Comparison of ENCODE assay signal across 8 mouse cellular contexts in genomic region chr5:148547870-148548456, GRCm38 (mm10). TPM values are rescaled to one million over a fixed set of nuclear protein-coding genes. Genes with fewer than 3 reads are reported as not detected.
A peak's percentile ranks its signal among the peaks of the same experiment; 100 is the strongest.
DNase-seq lines count a peak whose midpoint lies in the region; ATAC-seq and TF ChIP-seq lines count a peak whose summit lies in the region.

No protein-coding gene starts in this region.

- no peak overlapping the region for H3K9ac ChIP-seq in limb, embryonic 14.5 days (ENCODE audit: low read depth, low read length, severe bottlenecking)

- intact Hi-C loops in gastrocnemius, adult 2 months (cut with DNase I): loop anchor here (5.0 kb wide), 1 partner anchor 56 kb away; no protein-coding TSS in a partner anchor

- H3K4me1 ChIP-seq in limb, embryonic 14.5 days (ENCODE audit: control insufficient read depth, insufficient read depth, low read length): peaks cover 29% of the 10 kb centered on the region

- no peaks in the 10 kb centered on the region for H3K9me3 ChIP-seq in limb, embryonic 14.5 days (ENCODE audit: control insufficient read depth, low read length)

- no peaks in the 10 kb centered on the region for H3K27me3 ChIP-seq in limb, embryonic 14.5 days (ENCODE audit: control insufficient read depth, insufficient read depth, low read length)

- H3K36me3 ChIP-seq in limb, embryonic 14.5 days (ENCODE audit: control insufficient read depth, insufficient read depth, low read length): no peaks in the 10 kb centered on the region

- WGBS in limb, embryonic 14.5 days: 37% methylated on average over 10 of the region's 10 CpGs

- no peak overlapping the region for H3K4me2 ChIP-seq in limb, embryonic 14.5 days (replicated peaks; ENCODE audit: low read depth, low read length, severe bottlenecking)

- no peak for TF ChIP-seq POLR2A in brain, embryonic 14.5 days (IDR thresholded peaks at IDR 0.05; ENCODE audit: borderline replicate concordance, extremely low read depth, insufficient read depth, insufficient read length, poor library complexity, severe bottlenecking)
- no peak for TF ChIP-seq POLR2A in limb, embryonic 14.5 days (IDR thresholded peaks at IDR 0.05; ENCODE audit: borderline replicate concordance, extremely low read depth, insufficient read depth, insufficient read length)

- DNase-seq in gastrocnemius, adult 2 months: no peak
- no peak for DNase-seq in gastrocnemius, adult 18-20 months (ENCODE audit: low spot score)
- DNase-seq in 3134 (ENCODE audit: extremely low read depth, insufficient read length, low spot score): peak; percentile 30
- DNase-seq in brain, embryonic 14.5 days (ENCODE audit: low read depth): peak; percentile 67
- peak; percentile 65 for DNase-seq in limb, embryonic 14.5 days (ENCODE audit: low spot score)
- DNase-seq in ovary, adult 18-20 months (ENCODE audit: low spot score): no peak
- DNase-seq in left cerebral cortex, adult 9 months (ENCODE audit: low spot score in 2 of 2): no peak

- peak; percentile 57 for TF ChIP-seq CTCF in gastrocnemius, adult 2 months (IDR thresholded peaks at IDR 0.05)
- no peak for TF ChIP-seq CTCF in brain, embryonic 14.5 days (IDR thresholded peaks at IDR 0.05; ENCODE audit: borderline replicate concordance, extremely low read depth, insufficient read depth, insufficient read length)

- no peak for ATAC-seq in limb, embryonic 14.5 days (ENCODE audit: low FRiP score, low read depth)
- no peak for ATAC-seq in frontal cortex, adult (ENCODE audit: low TSS enrichment)

- peak overlapping the region; percentile 20; the same call in 1 of the 2 replicates for H3K4me3 ChIP-seq in gastrocnemius, adult 2 months
- H3K4me3 ChIP-seq in limb, embryonic 14.5 days (replicated peaks; ENCODE audit: low read length): no peak overlapping the region

- peak overlapping the region; percentile 41 for H3K27ac ChIP-seq in gastrocnemius, adult 2 months
- no peak overlapping the region for H3K27ac ChIP-seq in limb, embryonic 14.5 days (replicated peaks; ENCODE audit: low read depth, low read length)

RNA-seq across cellular contexts. Expression of gene Ubl3, which starts 4.6 kb away (rescaled TPM):
- total RNA-seq in gastrocnemius, adult 2 months (2021): 100 to 1,000 TPM; 140 to 141 TPM
- 100 to 1,000 TPM; 150 to 159 TPM for total RNA-seq in gastrocnemius, adult 18-20 months (2021)
- polyA plus RNA-seq in brain, embryonic 14.5 days (2012; rRNA removed): 37.2 and 44.5 TPM in 2 replicates
- 30.3 and 33.4 TPM in 2 replicates for polyA plus RNA-seq in limb, embryonic 14.5 days (2012; rRNA removed)
- 73.6 and 84.6 TPM in 2 replicates for polyA plus RNA-seq in limb, embryonic 14.5 days (2014; fragmentation: Nextera tagmentation; extraction: Ambion mirVana)

Comparison
In these comparisons a context has a peak if more than half of its experiments do, and no peak if none do; other contexts are left out.
1. DNase-seq: peak in 3134 (single experiment), brain, embryonic 14.5 days (single experiment) and limb, embryonic 14.5 days (single experiment); none in gastrocnemius, adult 2 months (single experiment), gastrocnemius, adult 18-20 months (single experiment), ovary, adult 18-20 months (single experiment) and left cerebral cortex, adult 9 months (0 of 2).